Mouse (Mus musculus) liver, embryonic 14.5 days (tissue): ENCODE results near the gene Pycr2.

ENCODE experiments used
- CTCF ChIP-seq: IDR thresholded peaks from 2 replicates; pipeline ENCODE4 v1.5.1; 2016; ENCODE audit warnings: antibody characterized with exemption, low read depth, control low read depth
- EP300 ChIP-seq: IDR thresholded peaks from 2 replicates; pipeline ENCODE4 v1.6.1; 2016; ENCODE audit warnings: antibody characterized with exemption, low read depth

DNA sequence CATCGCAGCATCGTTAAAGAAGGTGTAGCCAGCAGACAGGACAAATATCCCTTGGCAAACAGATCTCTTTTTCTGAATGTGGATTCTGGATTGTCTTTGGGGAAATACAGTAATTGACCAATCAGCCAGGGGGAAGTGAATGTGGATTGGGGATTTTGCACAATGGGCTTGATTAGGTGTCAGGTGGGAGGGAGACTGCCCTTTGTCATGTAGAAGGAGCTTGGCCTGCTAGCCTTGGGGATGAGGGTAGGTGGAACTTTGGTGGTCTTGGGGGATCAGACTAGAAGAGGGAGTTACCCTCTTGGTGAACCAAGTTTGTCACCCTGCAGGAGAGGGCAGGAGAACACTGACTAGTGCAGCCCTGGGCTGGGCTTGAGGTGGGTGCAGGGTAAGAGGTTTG lies 20.6 kb downstream of the Pycr2 start:
- TF ChIP-seq CTCF (no peak), EP300 (no peak)
